Mouse (Mus musculus) adrenal gland, postnatal 36 days (tissue): ENCODE results near the gene Smco2. TPM values are rescaled to one million over a fixed set of nuclear protein-coding genes. Genes with fewer than 3 reads are reported as not detected.
A peak's percentile ranks its signal among the peaks of the same experiment; 100 is the strongest.

Experiments used
- DNase-seq, 2 experiments: peaks; one replicate each; pipeline ENCODE4 v3.0.0; 2021; ENCODE audit warnings: mixed read lengths in 1 of 2
- long read RNA-seq, 2 experiments: library from polyadenylated mRNA; stranded (forward); transcript quantifications; one replicate each; pipeline ENCODE4 v2.0.0; 2021; ENCODE audit warnings: borderline sequencing depth in 2 of 2
- total RNA-seq, 2 experiments: library from RNA; stranded (reverse); gene quantifications; 2 replicates each; pipeline ENCODE4 v1.2.3; 2021

The Smco2 gene
- total RNA-seq = not detected
- long read RNA-seq, experiment 1 = 0 reads
- long read RNA-seq, experiment 2 = 0 reads

DNA sequence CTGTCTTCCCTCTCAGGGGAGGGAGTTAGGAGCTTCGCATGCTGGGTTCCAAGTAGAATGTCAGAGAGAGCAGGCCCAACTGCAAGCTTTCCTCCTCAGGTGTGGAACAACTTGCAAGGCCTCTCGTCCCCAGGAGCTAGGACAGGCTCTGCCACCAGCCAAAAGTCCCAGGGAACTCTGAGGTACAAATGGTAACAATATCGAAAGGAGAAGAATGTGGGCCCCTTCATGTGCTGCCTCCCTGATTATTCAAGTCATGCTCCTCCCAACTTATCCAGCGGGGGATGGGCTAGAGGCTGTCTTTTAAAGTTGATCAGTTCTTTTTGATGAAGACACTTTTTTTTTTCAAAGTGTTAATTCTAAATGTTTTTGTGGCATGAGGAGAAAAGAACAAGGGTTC lies at the start of gene Smco2:
Gene Smco2, plus strand, starts transcription at position 55 of the 400 bp plus-strand sequence.
- DNase-seq = no peak

DNA sequence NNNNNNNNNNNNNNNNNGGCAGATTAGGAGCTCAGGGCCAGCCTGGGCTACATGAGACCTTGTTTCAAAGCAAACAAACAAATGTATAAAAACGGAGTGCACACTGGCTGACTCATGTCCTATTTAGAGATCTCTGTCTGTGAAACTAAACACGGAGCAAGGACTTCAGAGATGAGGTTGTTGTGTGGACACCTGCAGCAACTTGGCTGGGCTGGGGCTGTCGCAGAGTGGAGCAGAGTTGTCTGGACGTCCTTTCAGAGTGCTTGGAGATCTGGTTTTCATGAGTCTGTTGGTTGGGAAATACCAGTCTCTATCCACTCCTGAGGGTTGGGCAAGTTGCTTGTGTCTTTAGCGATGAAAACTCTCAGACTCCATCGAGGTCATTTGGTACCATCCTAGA lies 39.9 kb upstream of the Smco2 start:
- no peak for DNase-seq

DNA sequence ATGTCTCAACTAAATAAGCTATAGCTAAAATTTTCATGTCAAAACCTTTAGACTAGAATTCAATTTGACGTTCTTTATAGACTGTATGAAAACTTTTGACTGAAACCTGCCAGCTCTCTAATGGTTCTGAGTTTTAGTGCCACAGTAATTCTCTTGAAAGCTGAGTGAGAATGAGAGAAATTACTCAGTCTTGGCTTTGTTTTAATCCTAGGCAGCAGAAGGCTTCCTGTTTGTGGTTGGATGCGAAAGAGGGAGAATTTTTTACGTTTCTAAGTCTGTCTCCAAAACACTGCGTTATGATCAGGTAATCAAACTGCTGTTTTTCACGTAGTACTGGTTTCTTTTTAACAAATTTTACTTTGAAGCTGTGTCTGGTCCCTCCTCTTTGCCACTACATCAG lies 36.9 kb upstream of the Smco2 start:
- no peak for DNase-seq

DNA sequence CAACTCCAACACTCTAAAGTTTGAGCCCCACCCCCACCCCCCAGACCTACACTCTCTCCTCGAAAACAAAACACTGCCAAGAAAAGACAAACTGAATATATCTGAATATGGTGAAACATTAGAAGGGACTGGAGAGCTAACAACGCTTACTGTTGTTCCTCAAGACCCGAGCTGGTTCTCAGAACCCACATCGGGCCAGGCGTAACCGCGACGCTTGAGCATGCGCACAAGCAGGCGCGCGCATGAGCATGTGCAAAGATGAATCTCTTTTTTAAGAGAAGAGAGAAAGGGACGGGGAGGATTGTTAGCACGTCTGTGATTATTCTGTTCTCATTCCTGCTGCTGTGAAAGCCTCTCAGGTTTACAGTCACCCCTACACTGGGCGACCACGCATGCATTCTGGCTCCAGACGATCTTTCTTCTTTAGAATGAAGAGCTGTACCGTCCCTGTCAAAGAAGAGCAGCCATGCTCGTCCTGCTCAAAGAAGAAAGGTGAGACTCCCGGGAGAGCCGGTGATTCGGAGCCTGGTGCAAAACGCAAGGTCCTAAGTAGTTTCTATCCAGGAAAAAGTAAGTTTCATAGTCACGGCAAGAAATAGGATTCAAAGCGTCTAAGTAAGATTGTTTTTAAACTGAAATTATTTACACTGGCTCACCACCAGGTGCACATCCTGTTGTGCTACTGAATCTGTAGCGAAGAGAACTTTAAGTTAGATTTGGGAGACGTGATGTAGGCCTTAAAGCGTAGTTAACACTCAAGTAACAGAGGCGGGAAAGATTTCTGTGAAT lies 29.5 kb upstream of the Smco2 start:
- no peak for DNase-seq

DNA sequence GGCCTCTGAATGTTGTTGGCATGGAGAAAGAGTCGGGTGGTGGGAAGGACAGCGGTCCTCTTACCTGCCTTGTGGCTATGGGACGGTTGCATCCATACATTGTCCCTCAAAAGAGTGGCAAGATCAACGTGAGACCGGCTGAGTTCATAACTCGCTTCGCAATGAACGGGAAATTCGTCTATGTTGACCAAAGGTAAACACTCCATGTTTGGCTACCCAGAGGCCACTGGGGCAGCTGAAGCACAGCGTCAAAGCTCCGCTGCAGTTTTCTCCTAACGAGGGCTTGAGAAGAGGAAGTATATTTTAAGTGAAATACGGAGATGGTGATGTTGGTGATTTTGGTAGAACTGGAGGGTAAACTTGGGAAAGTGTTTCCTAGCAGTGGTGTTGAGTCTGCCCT lies 27.9 kb upstream of the Smco2 start:
- DNase-seq = no peak

DNA sequence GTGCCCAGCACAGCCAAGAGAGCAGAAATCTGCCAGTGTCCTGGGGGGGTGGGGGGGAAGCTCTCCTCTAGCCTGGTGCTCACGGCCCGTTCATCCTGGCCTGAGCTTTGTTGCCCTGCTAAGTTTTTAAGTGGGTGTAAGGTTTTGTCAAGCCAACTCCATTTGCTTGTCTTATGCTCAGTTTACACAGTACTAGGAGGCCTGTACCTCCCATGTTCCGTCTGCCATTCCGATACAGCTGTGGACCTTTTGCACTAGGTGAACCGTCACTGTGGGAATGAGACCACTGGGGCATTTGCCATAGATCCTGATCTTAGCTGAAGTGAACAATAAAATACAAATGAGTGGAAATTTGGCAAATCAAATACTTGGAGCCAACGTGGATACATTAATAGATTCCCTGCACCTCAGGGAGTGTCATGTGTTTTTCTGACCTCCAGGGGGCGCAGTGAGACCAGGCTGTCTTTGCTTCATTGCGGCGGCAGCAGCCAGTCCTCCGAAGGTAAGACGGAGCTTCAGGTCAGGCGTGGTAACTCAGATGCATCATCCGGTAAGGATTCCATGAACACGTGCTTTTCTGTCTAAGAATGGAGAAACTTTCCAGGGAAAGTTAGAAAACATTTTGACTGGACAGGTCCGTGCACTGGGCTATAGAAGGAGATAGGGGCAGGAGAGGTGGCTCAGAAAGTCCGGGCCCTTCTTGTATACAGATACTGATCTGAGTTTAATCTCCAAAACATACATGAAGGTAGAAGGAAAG lies 25.0 kb upstream of the Smco2 start:
- peak; percentile 73 to 79 for DNase-seq

DNA sequence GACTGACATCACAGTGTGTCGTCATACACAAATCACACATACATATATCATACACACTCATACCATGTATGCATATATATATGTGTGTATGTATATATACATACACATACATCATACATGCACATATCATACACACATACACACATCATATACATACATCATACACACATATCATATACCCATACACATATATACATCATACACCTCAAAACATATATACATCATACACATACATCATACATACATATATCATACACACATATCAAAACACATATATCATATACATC lies 24.5 kb upstream of the Smco2 start:
- DNase-seq = no peak

DNA sequence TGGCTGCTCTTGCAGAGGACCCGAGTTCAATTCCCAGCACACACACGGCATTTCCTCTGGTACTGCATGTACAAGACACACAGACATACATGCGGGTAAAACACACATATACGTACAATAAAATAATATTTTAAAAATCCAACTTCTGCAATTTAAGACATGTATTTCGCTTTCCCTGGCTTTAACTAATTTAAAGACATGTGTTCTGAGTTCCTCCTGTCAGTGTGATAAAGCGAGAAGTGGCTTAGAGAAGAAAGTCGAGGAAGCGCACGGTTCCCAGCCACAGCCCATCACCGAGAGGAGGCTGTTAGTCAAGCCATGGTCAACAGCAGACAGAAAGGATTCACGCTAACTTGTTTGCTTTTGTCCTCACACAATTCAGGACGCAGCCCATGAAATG lies 18.6 kb upstream of the Smco2 start:
- DNase-seq = no peak

DNA sequence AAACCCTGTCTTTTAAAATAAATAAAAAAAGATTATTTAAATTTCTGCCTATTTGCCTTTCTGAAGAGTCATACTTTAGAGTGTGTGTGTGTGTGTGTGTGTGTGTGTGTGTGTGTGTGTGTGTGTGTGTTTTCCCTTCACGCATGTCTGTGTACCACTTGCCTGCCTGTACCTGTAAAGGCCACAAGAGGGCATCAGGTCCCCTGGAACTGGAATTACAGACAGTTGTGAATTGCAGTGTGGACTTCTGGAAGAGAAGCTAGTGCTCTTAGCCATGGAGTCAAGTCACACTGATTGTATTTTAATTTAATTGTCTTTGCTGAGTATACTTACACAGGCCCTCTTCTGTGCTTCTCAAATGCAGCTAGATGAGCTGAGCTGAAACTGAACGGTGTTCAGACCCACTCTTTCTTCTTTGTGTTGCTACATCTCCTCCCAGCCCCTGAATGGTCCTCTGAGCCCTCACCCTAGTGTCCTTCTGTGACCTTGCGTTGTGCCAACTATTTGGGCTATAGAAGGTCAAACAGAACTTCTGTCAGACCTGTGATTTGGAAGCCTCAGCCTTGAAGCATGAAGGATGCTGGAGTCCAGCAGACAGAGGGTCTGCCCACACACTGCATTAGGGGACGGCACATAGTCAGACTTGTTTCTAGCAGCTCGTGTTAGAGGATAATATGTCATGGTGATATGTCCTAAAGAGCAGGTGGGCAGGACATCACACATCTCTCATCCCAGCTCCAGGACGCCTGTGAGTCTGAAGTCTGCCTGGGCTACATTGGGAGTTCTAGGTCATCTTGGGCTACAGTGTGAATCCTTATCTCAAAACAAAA lies 16.2 kb upstream of the Smco2 start:
- peak; percentile 58 to 60 for DNase-seq

DNA sequence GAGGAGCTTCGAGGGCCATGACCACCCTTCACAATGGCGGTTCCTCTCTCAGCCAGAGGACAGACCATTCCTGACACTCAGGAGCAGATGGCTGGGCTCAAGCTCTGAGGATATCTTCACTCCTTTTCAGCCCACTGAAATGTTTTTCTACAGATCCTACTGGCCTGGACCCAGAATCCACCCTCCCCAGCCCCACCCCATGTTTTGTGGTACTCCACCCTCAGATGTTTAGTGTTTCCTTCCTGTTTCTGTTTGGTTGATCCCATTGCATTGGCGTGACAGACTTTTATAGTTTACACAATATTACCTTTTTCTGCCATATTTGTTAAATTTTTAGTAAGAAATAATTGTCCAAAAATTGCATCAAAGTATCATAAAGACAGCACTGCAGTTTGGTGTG lies 15.6 kb upstream of the Smco2 start:
- DNase-seq = no peak

DNA sequence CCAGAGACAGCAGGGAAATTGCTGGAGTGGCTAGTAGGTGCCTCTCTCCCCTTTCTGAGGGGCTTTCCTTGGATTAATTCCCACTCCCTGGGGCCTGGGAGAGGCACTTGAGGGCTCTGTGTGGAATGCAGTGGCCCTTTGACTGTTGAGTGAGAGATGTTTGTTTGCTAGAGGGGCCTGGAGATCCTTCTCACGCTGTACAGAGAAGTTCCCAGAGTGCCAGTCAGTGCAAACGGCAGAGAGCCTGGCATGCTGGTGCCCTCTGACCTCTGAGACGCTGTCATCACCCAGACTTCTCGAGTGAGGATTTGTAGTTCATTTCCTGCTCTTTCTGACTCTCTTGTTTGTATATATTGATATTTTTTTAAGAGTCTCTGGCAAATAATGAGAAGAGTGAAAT lies 14.1 kb upstream of the Smco2 start:
- DNase-seq = no peak

DNA sequence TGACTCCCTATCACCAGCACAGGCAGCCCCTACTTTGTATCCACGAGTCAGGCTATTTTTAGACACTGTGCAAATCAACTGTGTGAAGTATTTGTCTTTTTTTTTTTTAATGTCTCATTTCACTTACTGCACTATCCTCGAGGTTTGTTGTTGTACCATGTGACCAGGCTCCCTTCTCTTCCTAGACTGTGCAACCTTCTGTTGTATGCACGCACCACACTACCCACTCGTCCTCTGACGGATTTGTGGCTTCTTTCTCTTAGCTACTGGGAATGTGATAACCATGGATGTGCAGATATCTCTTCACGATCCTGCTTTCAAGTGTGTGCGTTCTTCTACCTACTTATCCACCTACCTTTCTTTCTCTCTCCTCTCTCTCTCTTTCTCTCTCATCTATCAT lies 12.6 kb upstream of the Smco2 start:
- no peak for DNase-seq

DNA sequence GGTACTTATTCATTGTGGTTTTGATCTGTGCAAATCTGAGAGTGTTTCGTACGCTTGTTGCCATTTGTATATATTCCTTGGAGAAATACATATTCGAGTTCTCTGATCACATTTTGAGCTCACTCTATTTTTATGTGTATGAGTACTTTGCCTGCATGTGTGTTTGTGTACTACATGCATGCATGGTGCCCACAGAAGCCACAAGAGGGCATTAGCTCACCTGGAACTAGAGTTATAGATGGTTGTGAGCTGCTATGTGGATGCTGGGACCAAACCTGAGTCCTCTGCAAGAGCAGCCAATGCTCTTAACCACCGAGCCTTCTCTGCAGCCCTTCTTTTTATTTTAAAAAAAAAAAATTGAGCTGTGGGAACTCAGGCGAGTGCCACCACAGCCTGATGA lies 11.5 kb upstream of the Smco2 start:
- DNase-seq = no peak

DNA sequence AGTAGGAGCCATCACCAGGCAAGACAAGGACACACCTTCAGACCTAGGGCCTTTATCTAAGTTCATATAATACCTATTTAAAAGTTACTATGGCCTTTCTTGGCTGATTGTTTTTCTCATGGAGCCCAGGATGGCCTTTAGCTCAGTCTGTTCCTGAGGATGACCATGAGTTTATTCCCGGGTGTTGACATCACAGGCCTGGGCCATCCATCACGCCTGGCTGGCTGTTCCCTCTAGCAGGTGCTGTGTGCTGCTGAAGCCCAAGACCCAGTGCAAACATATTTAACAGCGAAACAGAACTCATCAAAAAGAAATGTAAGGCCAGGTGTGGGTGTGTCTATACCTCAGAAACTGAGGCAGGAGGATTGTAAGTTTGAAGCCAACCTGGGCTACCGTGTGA lies 11.0 kb upstream of the Smco2 start:
- peak; percentile 53 to 55 for DNase-seq

DNA sequence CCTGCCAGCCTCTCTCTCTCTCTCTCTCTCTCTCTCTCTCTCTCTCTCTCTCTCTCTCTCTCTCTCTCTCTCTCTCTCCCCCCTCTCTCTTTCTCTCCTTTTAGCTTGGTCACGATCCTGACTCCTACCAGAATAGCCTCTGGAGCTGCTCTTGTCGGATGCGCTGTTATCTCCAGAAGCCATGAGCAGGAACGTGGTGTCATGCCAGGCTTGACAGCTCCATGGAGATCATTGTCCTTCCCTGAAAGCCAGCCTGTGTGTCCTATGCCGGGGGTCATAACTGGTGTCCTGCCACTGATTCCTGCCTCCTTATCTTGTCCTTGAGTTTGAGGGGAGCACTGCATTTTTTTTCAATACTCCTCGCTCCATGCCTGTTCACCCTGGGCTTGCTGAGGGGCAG lies 5.0 kb upstream of the Smco2 start:
- no peak for DNase-seq

DNA sequence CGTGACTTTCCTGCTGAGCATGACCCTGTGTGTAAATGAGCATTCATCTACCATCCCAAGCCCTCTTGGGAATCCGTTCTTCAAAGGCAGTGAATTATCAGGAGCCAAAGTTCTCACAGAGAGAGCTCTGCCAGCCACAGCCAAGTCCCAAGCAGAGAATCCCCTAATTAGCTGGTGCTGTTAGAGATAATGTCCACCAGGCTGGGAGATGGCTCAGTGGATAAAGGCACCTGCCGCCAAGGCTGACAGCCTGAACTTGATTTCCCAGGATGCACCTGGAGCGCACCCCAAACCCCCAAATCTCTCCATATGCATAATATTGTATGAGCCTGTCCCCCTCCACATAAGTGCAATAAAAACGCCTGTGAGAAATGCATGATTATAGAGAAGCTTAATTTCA lies 4.6 kb upstream of the Smco2 start:
- DNase-seq = no peak

DNA sequence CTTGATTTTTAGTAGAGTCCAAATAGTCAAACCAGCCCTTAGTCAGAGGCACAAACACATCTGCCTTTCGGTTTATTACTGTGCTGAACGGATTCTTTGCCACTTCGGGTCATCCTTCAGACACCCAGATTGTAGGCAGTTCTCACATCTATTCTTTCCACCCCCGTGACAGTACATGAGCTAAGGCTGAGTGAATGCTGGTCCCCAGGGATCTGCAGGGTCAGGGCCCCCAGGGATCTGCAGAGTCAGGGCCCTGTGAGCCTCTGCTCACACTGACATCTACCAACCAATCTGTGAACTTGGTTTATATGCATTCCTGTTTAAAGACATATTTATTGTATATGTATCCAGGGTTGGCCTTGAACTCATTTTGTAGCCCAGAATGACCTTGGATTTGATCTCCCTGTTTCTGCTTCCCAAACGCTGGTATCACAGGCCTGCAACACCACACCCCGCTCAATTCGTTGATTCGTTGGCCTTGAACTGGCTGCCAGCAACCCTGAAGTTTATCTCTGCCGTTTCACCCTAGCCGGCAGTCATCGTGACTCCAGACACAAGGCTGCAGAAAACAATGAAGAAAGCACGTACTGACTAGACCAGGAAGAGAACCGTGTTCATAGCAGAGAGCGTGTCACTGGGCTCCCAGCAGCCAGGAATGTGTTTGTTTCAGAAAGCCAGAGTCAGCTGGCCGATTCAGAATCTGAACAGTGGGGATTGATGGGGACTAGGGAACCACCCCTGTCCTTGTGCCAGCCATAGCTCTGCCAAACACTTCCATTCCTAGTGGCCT lies 3.7 kb upstream of the Smco2 start:
- peak; percentile 77 to 82 for DNase-seq

DNA sequence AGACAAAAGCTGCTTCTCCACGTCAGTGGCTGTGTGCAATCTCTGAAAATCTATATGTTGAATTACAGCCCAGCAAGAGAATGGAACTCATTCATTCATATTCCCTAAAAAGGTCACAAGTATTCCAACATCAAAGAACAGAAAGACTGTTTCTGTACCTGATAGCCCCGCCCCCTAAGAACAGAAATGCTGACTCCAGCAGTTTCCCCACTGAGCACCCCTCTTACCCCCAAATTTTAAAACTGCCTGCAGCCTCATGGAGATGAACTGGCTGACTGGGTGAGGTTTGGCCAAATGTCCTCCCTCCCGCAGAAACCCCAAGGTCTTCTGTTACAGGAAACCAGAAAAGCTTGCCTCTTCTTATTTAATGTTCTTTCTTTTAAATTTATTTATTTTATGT lies 2.5 kb upstream of the Smco2 start:
- no peak for DNase-seq

DNA sequence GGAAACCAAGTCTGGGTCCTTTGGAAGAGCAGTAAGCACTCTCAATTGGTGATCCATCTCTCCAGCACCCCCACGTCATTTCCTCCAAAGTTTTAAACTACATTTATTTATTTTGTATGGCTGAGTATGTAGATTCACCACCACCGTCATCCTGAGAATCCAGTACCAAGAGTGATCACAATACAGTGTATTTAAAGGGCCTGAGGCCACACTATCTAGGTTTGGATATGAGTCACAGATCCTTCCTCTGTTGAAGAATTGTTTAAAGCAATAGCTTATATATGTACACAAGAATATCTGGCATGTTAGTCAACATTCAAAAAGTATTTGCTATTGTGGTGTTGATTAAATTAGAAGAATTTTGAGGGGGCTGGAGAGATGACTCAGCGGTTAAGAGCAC lies 1.6 kb upstream of the Smco2 start:
- no peak for DNase-seq

DNA sequence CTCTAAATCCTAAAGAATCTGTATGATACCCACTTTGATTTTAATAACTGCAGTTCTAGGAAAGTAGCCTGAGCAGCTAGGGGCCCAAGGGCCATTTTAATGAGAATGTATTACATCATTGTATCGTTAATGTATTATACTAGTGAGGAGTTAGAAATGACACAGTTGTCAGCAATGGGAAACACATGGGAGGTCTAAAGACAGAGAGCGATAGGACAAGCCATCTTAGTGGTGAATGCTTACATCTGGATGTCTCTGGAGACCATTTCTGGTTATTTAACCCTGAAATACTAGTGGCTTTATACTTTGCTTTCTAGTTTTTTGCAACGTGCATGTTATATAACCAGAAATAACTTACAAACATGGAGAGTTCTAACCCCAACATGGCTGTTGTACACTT lies 2.0 kb downstream of the Smco2 start:
- no peak for DNase-seq

DNA sequence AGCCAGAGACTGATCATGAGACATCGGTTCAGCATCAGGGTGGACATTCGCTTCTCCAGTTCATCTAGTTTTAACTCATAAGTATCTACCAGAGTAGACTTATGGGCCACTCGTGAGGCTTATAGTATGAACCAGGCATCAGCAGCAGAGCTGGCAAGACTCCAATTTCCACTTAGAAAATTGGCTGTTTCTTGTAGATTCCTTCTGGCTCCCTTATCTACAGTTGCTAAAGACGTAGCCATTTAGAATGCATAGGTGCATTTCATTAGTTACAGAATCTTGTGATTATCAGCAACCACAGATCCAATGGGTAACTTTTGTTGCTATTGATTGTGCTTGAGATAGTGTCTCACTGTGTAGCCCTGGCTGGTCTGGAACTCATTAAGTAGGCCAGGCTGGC lies 2.8 kb downstream of the Smco2 start:
- no peak for DNase-seq

DNA sequence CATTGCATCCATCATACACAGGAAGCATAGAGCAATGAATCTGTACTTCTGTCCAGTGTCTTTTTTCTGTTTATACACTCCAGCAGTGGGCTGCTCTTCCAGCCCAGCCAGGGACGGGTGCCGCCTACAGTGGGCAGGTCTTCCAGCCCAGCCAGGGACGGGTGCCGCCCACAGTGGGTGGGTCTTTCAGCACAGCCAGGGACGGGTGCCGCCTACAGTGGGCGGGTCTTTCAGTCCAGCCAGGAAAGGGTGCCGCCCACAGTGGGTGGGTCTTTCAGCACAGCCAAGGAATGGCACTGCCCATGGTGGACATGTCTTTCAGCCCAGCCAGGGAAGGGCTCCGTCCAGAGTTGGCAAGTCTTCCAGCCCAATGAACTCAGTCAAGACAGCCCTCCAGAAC lies 5.3 kb downstream of the Smco2 start:
- DNase-seq = no peak
